Comparison of ENCODE assay signal across 9 mouse cellular contexts in genomic region chr14:61737504-61738040, GRCm38 (mm10).
A peak's percentile ranks its signal among the peaks of the same experiment; 100 is the strongest.
DNase-seq lines count a peak whose midpoint lies in the region; ATAC-seq and TF ChIP-seq lines count a peak whose summit lies in the region.
"Had no signal": no experiment of that assay in that cellular context is flagged by ENCODE, and none has a peak within 500 bp of the region (broad histone marks: within the 10 kb centered on the region; RNA-seq: fewer than 3 reads in every experiment).

No protein-coding gene starts in this region.

- no peak overlapping the region for H3K9ac ChIP-seq in neural tube, embryonic 13.5 days
- H3K9ac ChIP-seq in neural tube, embryonic 15.5 days (replicated peaks) = no peak overlapping the region
- H3K9ac ChIP-seq: limb, embryonic 15.5 days had no signal

- H3K79me2 ChIP-seq in macrophage (ENCODE audit: inconsistent target) = no peaks in the 10 kb centered on the region

- H3K4me1 ChIP-seq in neural tube, embryonic 13.5 days (replicated peaks) = peaks cover 7% of the 10 kb centered on the region
- H3K4me1 ChIP-seq in neural tube, embryonic 15.5 days = 0 out of 2 replicates have a peak, but pooled peaks cover 6% of the 10 kb centered on the region
- H3K4me1 ChIP-seq in bone marrow macrophage, adult 2 months (ENCODE audit: control insufficient read depth, insufficient read depth, low read length) = peaks cover 15% of the 10 kb centered on the region

- TF ChIP-seq POLR2A in bone marrow macrophage, adult 2 months (IDR thresholded peaks at IDR 0.05; ENCODE audit: borderline replicate concordance, low read depth, low read length) = no peak

- WGBS in neural tube, embryonic 13.5 days = 72% methylated on average over 6 of the region's 6 CpGs
- WGBS in neural tube, embryonic 15.5 days = 81% methylated on average over 6 of the region's 6 CpGs
- 76% methylated on average over 6 of the region's 6 CpGs for WGBS in macrophage (ENCODE audit: missing documents)

- 0 out of 2 replicates have a peak overlapping the region, but pooled peaks have one; percentile 25 for H3K4me2 ChIP-seq in neural tube, embryonic 13.5 days
- H3K4me2 ChIP-seq in neural tube, embryonic 15.5 days = no peak overlapping the region
- H3K4me2 ChIP-seq: limb, embryonic 15.5 days had no signal

- H3K27me3 ChIP-seq in neural tube, embryonic 13.5 days = no peaks in the 10 kb centered on the region
- no peaks in the 10 kb centered on the region for H3K27me3 ChIP-seq in neural tube, embryonic 15.5 days (replicated peaks)
- H3K27me3 ChIP-seq: limb, embryonic 15.5 days had no signal

- TF ChIP-seq CTCF in bone marrow macrophage, adult 2 months (IDR thresholded peaks at IDR 0.05; ENCODE audit: low read depth, low read length) = no peak

- H3K27ac ChIP-seq in neural tube, embryonic 13.5 days (replicated peaks) = no peak overlapping the region
- H3K27ac ChIP-seq in neural tube, embryonic 15.5 days (replicated peaks) = no peak overlapping the region
- H3K27ac ChIP-seq in bone marrow macrophage, adult 2 months (ENCODE audit: insufficient read depth, low read depth, low read length) = peak overlapping the region; percentile 53
- peak overlapping the region; percentile 48 for H3K27ac ChIP-seq in macrophage
- H3K27ac ChIP-seq: limb, embryonic 15.5 days had no signal

- H3K9me3 ChIP-seq in neural tube, embryonic 13.5 days = no peaks in the 10 kb centered on the region
- no peaks in the 10 kb centered on the region for H3K9me3 ChIP-seq in neural tube, embryonic 15.5 days (replicated peaks)
- H3K9me3 ChIP-seq: limb, embryonic 15.5 days had no signal

- intact Hi-C loops in heart, postnatal 10 days (cut with DNase I) = loop anchor here (2.0 kb wide), 1 partner anchor 55 kb away; no protein-coding TSS in a partner anchor

- H3K4me3 ChIP-seq in neural tube, embryonic 13.5 days = no peak overlapping the region
- no peak overlapping the region for H3K4me3 ChIP-seq in neural tube, embryonic 15.5 days (replicated peaks)
- peak overlapping the region; percentile 39; the same call in 1 of the 2 replicates for H3K4me3 ChIP-seq in bone marrow macrophage, adult 2 months (ENCODE audit: insufficient read depth, low read length)
- no peak overlapping the region for H3K4me3 ChIP-seq in macrophage (ENCODE audit: inconsistent target)
- H3K4me3 ChIP-seq: limb, embryonic 15.5 days had no signal

- no peak for ATAC-seq in neural tube, embryonic 13.5 days (ENCODE audit: low read depth)
- ATAC-seq in neural tube, embryonic 15.5 days (ENCODE audit: low FRiP score) = no peak

- H3K36me3 ChIP-seq in neural tube, embryonic 13.5 days = no peaks in the 10 kb centered on the region
- H3K36me3 ChIP-seq in neural tube, embryonic 15.5 days = no peaks in the 10 kb centered on the region
- H3K36me3 ChIP-seq in macrophage (ENCODE audit: inconsistent target) = no peaks in the 10 kb centered on the region
- H3K36me3 ChIP-seq: limb, embryonic 15.5 days had no signal

- peak; percentile 28 to 33 for DNase-seq in heart, postnatal 10 days
- no peak for DNase-seq in spleen, postnatal 36 days (ENCODE audit: low spot score in 2 of 2)
- no peak for DNase-seq in urinary bladder, postnatal 14 days (ENCODE audit: low spot score)
- DNase-seq in embryo, embryonic 11 days = no peak

Comparison
In these comparisons a context has a peak if more than half of its experiments do, and no peak if none do; other contexts are left out.
1. H3K27ac ChIP-seq: peak in bone marrow macrophage, adult 2 months (single experiment) and macrophage (single experiment); none in neural tube, embryonic 13.5 days (single experiment) and neural tube, embryonic 15.5 days (single experiment).
2. DNase-seq: peak in heart, postnatal 10 days (2 of 2); none in spleen, postnatal 36 days (0 of 2), urinary bladder, postnatal 14 days (single experiment) and embryo, embryonic 11 days (single experiment).